Mouse (Mus musculus): ENCODE data around the gene Zdhhc11.

Gene Zdhhc11

GRCm38 (mm10) chr13:73963551-73963950, at the start of gene Zdhhc11:
Gene Zdhhc11 (plus strand): TSS chr13:73963851.
- no peak for DNase-seq (ENCODE audit: low read depth)

GRCm38 (mm10) chr13:73932201-73932600, 31.4 kb upstream of the Zdhhc11 start:
- DNase-seq (ENCODE audit: low read depth) = no peak

GRCm38 (mm10) chr13:73936938-73937320, 26.7 kb upstream of the Zdhhc11 start:
- peak; percentile 32 for DNase-seq (ENCODE audit: low read depth)

- peak; percentile 96 for DNase-seq (ENCODE audit: low read depth)
Observed at GRCm38 (mm10) chr13:73937321-73938176, 26.1 kb upstream of the Zdhhc11 start, which contains the start of the genes Trip13 and Brd9. Gene Trip13 (minus strand): TSS chr13:73937784. Gene Brd9 (plus strand): TSS chr13:73937811.

GRCm38 (mm10) chr13:73938177-73938560, 25.5 kb upstream of the Zdhhc11 start:
- no peak for DNase-seq (ENCODE audit: low read depth)

GRCm38 (mm10) chr13:73939101-73939500, 24.6 kb upstream of the Zdhhc11 start:
- DNase-seq (ENCODE audit: low read depth) = no peak

- DNase-seq (ENCODE audit: low read depth) = no peak
Observed at GRCm38 (mm10) chr13:73944606-73945005, 19.0 kb upstream of the Zdhhc11 start.

GRCm38 (mm10) chr13:73953551-73954130, 10.0 kb upstream of the Zdhhc11 start:
- DNase-seq (ENCODE audit: low read depth) = no peak

- no peak for DNase-seq (ENCODE audit: low read depth)
Observed at GRCm38 (mm10) chr13:73954666-73955065, 9.0 kb upstream of the Zdhhc11 start.

GRCm38 (mm10) chr13:73955531-73955930, 8.1 kb upstream of the Zdhhc11 start:
- DNase-seq (ENCODE audit: low read depth) = no peak

GRCm38 (mm10) chr13:73960117-73960652, 3.5 kb upstream of the Zdhhc11 start:
- no peak for DNase-seq (ENCODE audit: low read depth)

- no peak for DNase-seq (ENCODE audit: low read depth)
Observed at GRCm38 (mm10) chr13:73961177-73961576, 2.5 kb upstream of the Zdhhc11 start.

GRCm38 (mm10) chr13:73970545-73971448, 7.1 kb downstream of the Zdhhc11 start:
- peak; percentile 59 for DNase-seq (ENCODE audit: low read depth)

- DNase-seq (ENCODE audit: low read depth) = no peak
Observed at GRCm38 (mm10) chr13:73974523-73974922, 10.9 kb downstream of the Zdhhc11 start.

- DNase-seq (ENCODE audit: low read depth) = no peak
Observed at GRCm38 (mm10) chr13:73976935-73977334, 13.3 kb downstream of the Zdhhc11 start.

GRCm38 (mm10) chr13:73990325-73990724, 26.7 kb downstream of the Zdhhc11 start:
- no peak for DNase-seq (ENCODE audit: low read depth)

GRCm38 (mm10) chr13:73990761-73991160, 27.1 kb downstream of the Zdhhc11 start:
- no peak for DNase-seq (ENCODE audit: low read depth)

GRCm38 (mm10) chr13:73991267-73991666, 27.6 kb downstream of the Zdhhc11 start:
- no peak for DNase-seq (ENCODE audit: low read depth)

GRCm38 (mm10) chr13:73996456-73996855, 32.8 kb downstream of the Zdhhc11 start:
- no peak for DNase-seq (ENCODE audit: low read depth)

- no peak for DNase-seq (ENCODE audit: low read depth)
Observed at GRCm38 (mm10) chr13:74000519-74000918, 36.9 kb downstream of the Zdhhc11 start.

- no peak for DNase-seq (ENCODE audit: low read depth)
Observed at GRCm38 (mm10) chr13:74000961-74001360, 37.3 kb downstream of the Zdhhc11 start.

GRCm38 (mm10) chr13:74001492-74001891, 37.8 kb downstream of the Zdhhc11 start:
- no peak for DNase-seq (ENCODE audit: low read depth)

All from induced T-regulatory cell, adult 2 months (primary cell).